Mouse (Mus musculus) forebrain, embryonic 15.5 days (tissue): ENCODE measurements around the gene Slc22a26. TPM values are rescaled to one million over a fixed set of nuclear protein-coding genes. Genes with fewer than 3 reads are reported as not detected.
"Not testable (repeated sequence)": the region's sequence is repeated elsewhere in the genome, so short reads cannot be mapped to it uniquely, and the experiment has no call there.

Experiments
- ATAC-seq: fragments of 200-750 bp; cut with Nextera tagmentation; replicated peaks from 2 replicates; pipeline ENCODE4 v1.8.0; 2017; ENCODE audit warnings: mild to moderate bottlenecking, moderate TSS enrichment, moderate library complexity
- H3K27ac ChIP-seq: fragments of 300-500 bp; sonication (generic); replicated peaks from 2 replicates; pipeline ENCODE4 v1.5.1; 2015; ENCODE audit warnings: mild to moderate bottlenecking, inconsistent platforms
- H3K27me3 ChIP-seq: fragments of 300-500 bp; sonication (generic); 2 replicates; pipeline ENCODE4 v1.6.1; 2015; ENCODE audit warnings: inconsistent platforms
- H3K36me3 ChIP-seq: fragments of 300-500 bp; sonication (generic); 2 replicates; pipeline ENCODE4 v1.6.1; 2015; ENCODE audit warnings: mild to moderate bottlenecking, inconsistent platforms
- H3K4me1 ChIP-seq: fragments of 300-500 bp; sonication (generic); 2 replicates; pipeline ENCODE4 v1.6.1; 2015; ENCODE audit warnings: inconsistent platforms
- H3K4me2 ChIP-seq: fragments of 300-500 bp; sonication (generic); replicated peaks from 2 replicates; pipeline ENCODE4 v1.6.1; 2015; ENCODE audit warnings: mild to moderate bottlenecking, inconsistent platforms
- H3K4me3 ChIP-seq: fragments of 300-500 bp; sonication (generic); 2 replicates; pipeline ENCODE4 v1.5.1; 2015; ENCODE audit warnings: mild to moderate bottlenecking, inconsistent platforms
- H3K9ac ChIP-seq: fragments of 300-500 bp; sonication (generic); replicated peaks from 2 replicates; pipeline ENCODE4 v1.6.1; 2015; ENCODE audit warnings: mild to moderate bottlenecking, inconsistent platforms
- H3K9me3 ChIP-seq: fragments of 300-500 bp; sonication (generic); 2 replicates; pipeline ENCODE4 v1.6.1; 2016; ENCODE audit warnings: inconsistent platforms
- WGBS: fragments of 180-500 bp; shearing (Covaris S2); methylation state at CpG from one replicate; pipeline ENCODE4 v1.1.7; 2015; ENCODE audit warnings: mixed read lengths; 5-methylcytosine and 5-hydroxymethylcytosine counted together
- polyA plus RNA-seq: library from polyadenylated mRNA; unstranded; fragments of >200 nt; fragmentation: Nextera tagmentation; extraction: Ambion mirVana; gene quantifications from 2 replicates; pipeline ENCODE4 v1.2.1, GENCODE M21; 2015

Slc22a26 gene
- not detected in 2 replicates for polyA plus RNA-seq

GRCm38 (mm10) chr19:7802571-7802970 lies at the start of gene Slc22a26:
Gene Slc22a26, minus strand, starts transcription at chr19:7802667.
- ATAC-seq = no peak
- Histone ChIP-seq H3K4me1 (no peaks in the 10 kb centered on the region), H3K36me3 (no peaks in the 10 kb centered on the region), H3K9me3 (0 out of 2 replicates have a peak, but pooled peaks cover 2% of the 10 kb centered on the region), H3K27me3 (no peaks in the 10 kb centered on the region), H3K4me3 (no peak within 1 kb of the TSS), H3K9ac (no peak within 1 kb of the TSS), H3K4me2 (no peak within 1 kb of the TSS), H3K27ac (no peak within 1 kb of the TSS)
- WGBS = 76% methylated on average over 1 of the region's 1 CpGs

- Histone ChIP-seq H3K4me3 (no peak overlapping the region), H3K9ac (no peak overlapping the region), H3K4me1 (no peaks in the 10 kb centered on the region), H3K27ac (no peak overlapping the region), H3K27me3 (no peaks in the 10 kb centered on the region), H3K4me2 (no peak overlapping the region), H3K36me3 (no peaks in the 10 kb centered on the region), H3K9me3 (peaks cover 14% of the 10 kb centered on the region; the same call in 1 of the 2 replicates)
- ATAC-seq = no peak
- 63% methylated on average over 2 of the region's 2 CpGs for WGBS
These were observed 27.4 kb upstream of the Slc22a26 start for GRCm38 (mm10) chr19:7829851-7830250.

GRCm38 (mm10) chr19:7790571-7790970 lies 11.9 kb downstream of the Slc22a26 start:
- no peak for ATAC-seq
- Histone ChIP-seq H3K4me2 (no peak overlapping the region), H3K4me3 (no peak overlapping the region), H3K36me3 (no peaks in the 10 kb centered on the region), H3K4me1 (no peaks in the 10 kb centered on the region), H3K27me3 (no peaks in the 10 kb centered on the region), H3K27ac (no peak overlapping the region), H3K9me3 (no peaks in the 10 kb centered on the region; the same call in 1 of the 2 replicates), H3K9ac (no peak overlapping the region)
- WGBS = 100% methylated on average over 1 of the region's 1 CpGs

GRCm38 (mm10) chr19:7775306-7775705 lies 27.2 kb downstream of the Slc22a26 start:
- Histone ChIP-seq H3K27ac (no peak overlapping the region), H3K27me3 (no peaks in the 10 kb centered on the region), H3K36me3 (no peaks in the 10 kb centered on the region), H3K4me2 (no peak overlapping the region), H3K4me1 (no peaks in the 10 kb centered on the region), H3K9me3 (no peaks in the 10 kb centered on the region), H3K9ac (no peak overlapping the region), H3K4me3 (no peak overlapping the region)
- ATAC-seq = no peak
- WGBS = 83% methylated on average over 4 of the region's 4 CpGs

GRCm38 (mm10) chr19:7766124-7766523 lies 36.3 kb downstream of the Slc22a26 start:
- Histone ChIP-seq H3K36me3 (no peaks in the 10 kb centered on the region), H3K27ac (no peak overlapping the region), H3K27me3 (no peaks in the 10 kb centered on the region), H3K9ac (no peak overlapping the region), H3K9me3 (no peaks in the 10 kb centered on the region), H3K4me2 (no peak overlapping the region), H3K4me3 (no peak overlapping the region), H3K4me1 (no peaks in the 10 kb centered on the region)
- WGBS = 86% methylated on average over 2 of the region's 2 CpGs
- ATAC-seq = no peak

- no peak overlapping the region for H3K4me3 ChIP-seq
- H3K36me3 ChIP-seq = no peaks in the 10 kb centered on the region
- H3K4me1 ChIP-seq = no peaks in the 10 kb centered on the region
- H3K4me2 ChIP-seq = no peak overlapping the region
- no peak overlapping the region for H3K27ac ChIP-seq
- no peaks in the 10 kb centered on the region for H3K27me3 ChIP-seq
- no peak for ATAC-seq
- no peaks in the 10 kb centered on the region for H3K9me3 ChIP-seq
- WGBS = 89% methylated on average over 3 of the region's 3 CpGs
- H3K9ac ChIP-seq = no peak overlapping the region
These were observed 36.9 kb downstream of the Slc22a26 start for GRCm38 (mm10) chr19:7765599-7765998.

- not testable (repeated sequence) for H3K27ac ChIP-seq, ATAC-seq, H3K4me2 ChIP-seq, H3K4me3 ChIP-seq, H3K36me3 ChIP-seq, H3K9me3 ChIP-seq, H3K9ac ChIP-seq, H3K27me3 ChIP-seq, H3K4me1 ChIP-seq
- 70% methylated on average over 13 of the region's 13 CpGs for WGBS
These were observed 49.1 kb downstream of the Slc22a26 start for GRCm38 (mm10) chr19:7753371-7753770.

Other genes with a start within 250 kb of the Slc22a26 start
- 4.0 and 4.7 TPM in 2 replicates for gene Pla2g16, start 245.2 kb downstream of the Slc22a26 start, polyA plus RNA-seq
- 0.08 and 0.28 TPM in 2 replicates for gene Lgals12, start 195.5 kb downstream of the Slc22a26 start, polyA plus RNA-seq
- not detected in 2 replicates for gene Hrasls5, start 190.1 kb downstream of the Slc22a26 start, polyA plus RNA-seq
- gene Slc22a19, start 91.4 kb downstream of the Slc22a26 start, polyA plus RNA-seq = 0.11 TPM in 1 of 2 replicates, not detected in the other
- gene Slc22a27, start 163.4 kb upstream of the Slc22a26 start, polyA plus RNA-seq = not detected in 2 replicates